Comparison of ENCODE assay signal across 8 mouse cellular contexts in the genomic region with DNA sequence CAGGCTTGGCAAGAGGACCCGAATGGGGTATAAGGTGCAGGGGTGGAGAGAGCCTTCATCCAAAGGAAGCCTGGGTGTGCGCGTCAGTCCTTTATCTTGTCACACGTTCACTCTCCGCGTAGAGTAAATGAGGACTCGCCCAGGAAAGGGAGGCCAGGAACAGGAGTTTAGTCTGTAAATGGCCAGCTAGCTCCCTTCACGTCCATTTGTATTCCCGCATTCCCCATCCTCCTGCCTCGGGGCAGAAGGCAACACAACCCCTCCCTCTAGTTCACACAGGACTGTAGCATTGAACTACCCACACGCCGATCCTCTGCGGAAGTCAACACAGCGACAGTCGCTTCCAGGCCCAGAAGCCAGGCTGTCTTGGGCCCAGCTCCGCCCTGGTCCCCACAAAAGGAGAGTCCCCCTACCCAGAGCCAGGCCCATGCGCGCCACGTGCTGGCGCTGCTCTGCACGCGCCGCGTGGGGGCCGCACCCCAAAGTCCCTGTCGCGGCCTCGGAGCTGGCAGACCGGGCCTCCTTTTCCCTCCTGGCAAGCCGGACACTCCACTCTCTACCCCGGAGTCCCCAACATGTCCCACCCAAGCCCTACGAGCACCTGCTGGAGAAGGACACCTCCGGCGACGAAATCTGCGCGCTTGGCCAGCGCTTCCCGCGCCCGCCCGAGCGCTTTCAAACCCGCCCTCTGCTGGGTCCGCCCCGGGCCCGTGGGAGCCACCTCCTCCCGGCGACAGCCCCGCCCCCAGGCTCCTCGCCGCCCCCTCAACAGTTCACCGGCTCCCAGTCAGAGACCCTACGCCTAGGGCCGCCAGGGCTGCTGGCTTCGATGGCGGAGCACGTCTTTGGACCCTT. TPM values are rescaled to one million over a fixed set of nuclear protein-coding genes. Genes with fewer than 3 reads are reported as not detected.
DNase-seq lines count a peak whose midpoint lies in the region; ATAC-seq and TF ChIP-seq lines count a peak whose summit lies in the region.

No protein-coding gene starts in this region.

- peaks cover 32% of the 10 kb centered on the region for H3K36me3 ChIP-seq in G1E (replicated peaks)
- H3K36me3 ChIP-seq in heart, embryonic 15.5 days: no peaks in the 10 kb centered on the region
- no peaks in the 10 kb centered on the region for H3K36me3 ChIP-seq in kidney, postnatal 0 days (ENCODE audit: insufficient read depth, low read length)

- H3K9me3 ChIP-seq in G1E (replicated peaks): no peaks in the 10 kb centered on the region
- H3K9me3 ChIP-seq in heart, embryonic 15.5 days (replicated peaks): no peaks in the 10 kb centered on the region
- no peaks in the 10 kb centered on the region for H3K9me3 ChIP-seq in kidney, postnatal 0 days (replicated peaks; ENCODE audit: low read length)

- peak overlapping the region; percentile 46 for H3K27ac ChIP-seq in bone marrow, adult 2 months (ENCODE audit: control insufficient read depth, insufficient read depth, low read depth, low read length, poor library complexity)
- peak overlapping the region; percentile 75 for H3K27ac ChIP-seq in heart, embryonic 15.5 days
- H3K27ac ChIP-seq in kidney, postnatal 0 days: peak overlapping the region; percentile 31; the same call in 1 of the 2 replicates

- peaks cover 95% of the 10 kb centered on the region for H3K4me1 ChIP-seq in G1E (ENCODE audit: insufficient read depth, low read depth, low read length)
- peaks cover 1% of the 10 kb centered on the region for H3K4me1 ChIP-seq in bone marrow, adult 2 months (ENCODE audit: control insufficient read depth, insufficient read depth, low read length)
- H3K4me1 ChIP-seq in heart, embryonic 15.5 days (replicated peaks): peaks cover 76% of the 10 kb centered on the region
- H3K4me1 ChIP-seq in kidney, postnatal 0 days (replicated peaks; ENCODE audit: insufficient read depth, low read length): peaks cover 50% of the 10 kb centered on the region

- H3K4me3 ChIP-seq in G1E (ENCODE audit: low read depth, low read length): peak overlapping the region; percentile 80
- H3K4me3 ChIP-seq in bone marrow, adult 2 months (replicated peaks; ENCODE audit: control insufficient read depth, low read depth, low read length): peak overlapping the region; percentile 91
- H3K4me3 ChIP-seq in heart, embryonic 15.5 days: peak overlapping the region; percentile 76
- peak overlapping the region; percentile 57 for H3K4me3 ChIP-seq in kidney, postnatal 0 days (replicated peaks; ENCODE audit: low read depth, low read length)

- under 1% methylated on average over 58 of the region's 58 CpGs for WGBS in bone marrow, adult 2 months
- WGBS in heart, embryonic 15.5 days: under 1% methylated on average over 58 of the region's 58 CpGs
- WGBS in kidney, postnatal 0 days: 1% methylated on average over 55 of the region's 58 CpGs

- no peak for ATAC-seq in G1E (ENCODE audit: extremely low read depth, insufficient number of reproducible peaks, low FRiP score, poor library complexity, severe bottlenecking)
- peak; percentile 50 for ATAC-seq in erythroblast, adult 5-6 weeks (replicated peaks; ENCODE audit: low FRiP score, poor library complexity, severe bottlenecking)
- peak; percentile 67 for ATAC-seq in heart, embryonic 15.5 days (replicated peaks; ENCODE audit: insufficient number of reproducible peaks, insufficient read depth, low FRiP score, low read depth)
- ATAC-seq in kidney, postnatal 0 days (replicated peaks; ENCODE audit: low FRiP score, low read depth): peak; percentile 61

- TF ChIP-seq POLR2A in bone marrow, adult 2 months (IDR thresholded peaks at IDR 0.05; ENCODE audit: borderline replicate concordance, control insufficient read depth, low read depth, low read length): peak; percentile 52; the same call in 1 of the 2 replicates

- peak overlapping the region; percentile 99 for H3K4me2 ChIP-seq in heart, embryonic 15.5 days
- H3K4me2 ChIP-seq in kidney, postnatal 0 days (ENCODE audit: low read length): peak overlapping the region; percentile 98

- no peak for TF ChIP-seq CTCF in G1E (IDR thresholded peaks at IDR 0.05; ENCODE audit: low read depth, low read length)
- no peak for TF ChIP-seq CTCF in bone marrow, adult 2 months (IDR thresholded peaks at IDR 0.05; ENCODE audit: control insufficient read depth, insufficient read depth, low read length)
- 0 out of 2 replicates have a peak, but pooled peaks have one; percentile 2 for TF ChIP-seq CTCF in kidney, postnatal 0 days (IDR thresholded peaks at IDR 0.05; ENCODE audit: low read depth)

- DNase-seq in G1E (ENCODE audit: low spot score): peak; percentile 78
- DNase-seq in kidney, postnatal 0 days (ENCODE audit: low spot score): peak; percentile 83
- peak; percentile 87 to 89 for DNase-seq in lung, postnatal 4 days
- DNase-seq in retina, postnatal 1 day: peak; percentile 77
- DNase-seq in yolk sac, embryonic 10.5 days (ENCODE audit: low spot score): peak; percentile 73

- H3K9ac ChIP-seq in heart, embryonic 15.5 days: peak overlapping the region; percentile 85
- peak overlapping the region; percentile 67 for H3K9ac ChIP-seq in kidney, postnatal 0 days (ENCODE audit: low read depth, low read length)

- no peaks in the 10 kb centered on the region for H3K27me3 ChIP-seq in G1E (ENCODE audit: insufficient read depth, low read length)
- H3K27me3 ChIP-seq in heart, embryonic 15.5 days: no peaks in the 10 kb centered on the region; the same call in 1 of the 2 replicates
- H3K27me3 ChIP-seq in kidney, postnatal 0 days (ENCODE audit: insufficient read depth, low read length): no peaks in the 10 kb centered on the region

RNA-seq across cellular contexts. Expression of a gene that starts 4.3 kb away (rescaled TPM):
- 107 and 116 TPM in 2 replicates for total RNA-seq in G1E (2014; fragmentation: Nextera tagmentation)
- 93.5 and 118 TPM in 2 replicates for total RNA-seq in G1E (2017)
- polyA plus RNA-seq in G1E (2012): 143 and 207 TPM in 2 replicates
- polyA plus RNA-seq in bone marrow, adult 2 months (2011; ENCODE audit: insufficient read depth, insufficient read length, low replicate concordance, missing spikeins): 73.1 and 109 TPM in 2 replicates
- total RNA-seq in erythroblast, adult 5-6 weeks (2015; ENCODE audit: low replicate concordance): 15.9 and 34.5 TPM in 2 replicates
- 32.9 and 46.5 TPM in 2 replicates for total RNA-seq in erythroblast, adult 5-6 weeks (2017; ENCODE audit: low replicate concordance)
- polyA plus RNA-seq in heart, embryonic 15.5 days (2015; fragmentation: Nextera tagmentation; extraction: Ambion mirVana): 90.9 and 120 TPM in 2 replicates
- polyA plus RNA-seq in kidney, postnatal 0 days (2015; fragmentation: Nextera tagmentation; extraction: Ambion mirVana): 93.6 and 101 TPM in 2 replicates

RNA-seq across cellular contexts. Expression of a gene that starts 6.8 kb away (rescaled TPM):
- total RNA-seq in G1E (2014; fragmentation: Nextera tagmentation) (not detected in 2 replicates), G1E (2017) (not detected in 2 replicates)
- polyA plus RNA-seq in G1E (2012): not detected in 2 replicates
- polyA plus RNA-seq in bone marrow, adult 2 months (2011; ENCODE audit: insufficient read depth, insufficient read length, low replicate concordance, missing spikeins): 9.3 TPM in 1 of 2 replicates, not detected in the other
- total RNA-seq in erythroblast, adult 5-6 weeks (2015; ENCODE audit: low replicate concordance): not detected in 2 replicates
- not detected in 2 replicates for total RNA-seq in erythroblast, adult 5-6 weeks (2017; ENCODE audit: low replicate concordance)
- polyA plus RNA-seq in heart, embryonic 15.5 days (2015; fragmentation: Nextera tagmentation; extraction: Ambion mirVana): 0.16 and 0.24 TPM in 2 replicates
- polyA plus RNA-seq in kidney, postnatal 0 days (2015; fragmentation: Nextera tagmentation; extraction: Ambion mirVana): 16.7 and 18.4 TPM in 2 replicates

RNA-seq across cellular contexts. Expression of a gene that starts 22.0 kb away (rescaled TPM):
- 1,427 and 1,464 TPM in 2 replicates for total RNA-seq in G1E (2014; fragmentation: Nextera tagmentation)
- 1,152 and 1,547 TPM in 2 replicates for total RNA-seq in G1E (2017)
- 681 and 1,104 TPM in 2 replicates for polyA plus RNA-seq in G1E (2012)
- 576 and 1,077 TPM in 2 replicates for polyA plus RNA-seq in bone marrow, adult 2 months (2011; ENCODE audit: insufficient read depth, insufficient read length, low replicate concordance, missing spikeins)
- 192 and 222 TPM in 2 replicates for total RNA-seq in erythroblast, adult 5-6 weeks (2015; ENCODE audit: low replicate concordance)
- 246 and 293 TPM in 2 replicates for total RNA-seq in erythroblast, adult 5-6 weeks (2017; ENCODE audit: low replicate concordance)
- polyA plus RNA-seq in heart, embryonic 15.5 days (2015; fragmentation: Nextera tagmentation; extraction: Ambion mirVana): 1,147 and 1,218 TPM in 2 replicates
- 1,330 and 1,432 TPM in 2 replicates for polyA plus RNA-seq in kidney, postnatal 0 days (2015; fragmentation: Nextera tagmentation; extraction: Ambion mirVana)

RNA-seq across cellular contexts. Expression of a gene that starts 31.4 kb away (rescaled TPM):
- total RNA-seq in G1E (2014; fragmentation: Nextera tagmentation) (46.5 and 60.9 TPM in 2 replicates), G1E (2017) (65.9 and 77.1 TPM in 2 replicates)
- polyA plus RNA-seq in G1E (2012): 24.6 and 24.9 TPM in 2 replicates
- 14.7 and 22.7 TPM in 2 replicates for polyA plus RNA-seq in bone marrow, adult 2 months (2011; ENCODE audit: insufficient read depth, insufficient read length, low replicate concordance, missing spikeins)
- total RNA-seq in erythroblast, adult 5-6 weeks (2015; ENCODE audit: low replicate concordance): 16.5 and 25.2 TPM in 2 replicates
- total RNA-seq in erythroblast, adult 5-6 weeks (2017; ENCODE audit: low replicate concordance): 2.2 and 21.7 TPM in 2 replicates
- polyA plus RNA-seq in heart, embryonic 15.5 days (2015; fragmentation: Nextera tagmentation; extraction: Ambion mirVana): 75.8 and 98.4 TPM in 2 replicates
- 131 and 138 TPM in 2 replicates for polyA plus RNA-seq in kidney, postnatal 0 days (2015; fragmentation: Nextera tagmentation; extraction: Ambion mirVana)

RNA-seq across cellular contexts. Expression of a gene that starts 39.6 kb away (rescaled TPM):
- total RNA-seq in G1E (2014; fragmentation: Nextera tagmentation) (5.1 and 5.9 TPM in 2 replicates), G1E (2017) (11.0 and 11.1 TPM in 2 replicates)
- 8.6 and 9.2 TPM in 2 replicates for polyA plus RNA-seq in G1E (2012)
- 6.9 and 14.8 TPM in 2 replicates for polyA plus RNA-seq in bone marrow, adult 2 months (2011; ENCODE audit: insufficient read depth, insufficient read length, low replicate concordance, missing spikeins)
- 1.5 and 1.7 TPM in 2 replicates for total RNA-seq in erythroblast, adult 5-6 weeks (2015; ENCODE audit: low replicate concordance)
- total RNA-seq in erythroblast, adult 5-6 weeks (2017; ENCODE audit: low replicate concordance): 1.1 and 1.5 TPM in 2 replicates
- 3.0 and 6.8 TPM in 2 replicates for polyA plus RNA-seq in heart, embryonic 15.5 days (2015; fragmentation: Nextera tagmentation; extraction: Ambion mirVana)
- polyA plus RNA-seq in kidney, postnatal 0 days (2015; fragmentation: Nextera tagmentation; extraction: Ambion mirVana): 4.8 and 5.1 TPM in 2 replicates
